Mouse (Mus musculus) mammary gland, adult 2 months (tissue): ENCODE measurements around the gene Cmtr1. TPM values are rescaled to one million over a fixed set of nuclear protein-coding genes. Genes with fewer than 3 reads are reported as not detected.

Experiments used
- polyA plus RNA-seq: library from polyadenylated mRNA; depleted of rRNA; stranded (reverse); fragments of >200 nt; gene quantifications from 2 replicates; pipeline ENCODE4 v1.2.3, GENCODE M21; 2012; ENCODE audit warnings: low replicate concordance; rRNA removed

The Cmtr1 gene
- polyA plus RNA-seq = 23.6 and 42.9 TPM in 2 replicates

GRCm38 (mm10) chr17:29660076-29660761 lies at the start of gene Cmtr1:
Cmtr1 (plus strand) TSS chr17:29660595.

DNA sequence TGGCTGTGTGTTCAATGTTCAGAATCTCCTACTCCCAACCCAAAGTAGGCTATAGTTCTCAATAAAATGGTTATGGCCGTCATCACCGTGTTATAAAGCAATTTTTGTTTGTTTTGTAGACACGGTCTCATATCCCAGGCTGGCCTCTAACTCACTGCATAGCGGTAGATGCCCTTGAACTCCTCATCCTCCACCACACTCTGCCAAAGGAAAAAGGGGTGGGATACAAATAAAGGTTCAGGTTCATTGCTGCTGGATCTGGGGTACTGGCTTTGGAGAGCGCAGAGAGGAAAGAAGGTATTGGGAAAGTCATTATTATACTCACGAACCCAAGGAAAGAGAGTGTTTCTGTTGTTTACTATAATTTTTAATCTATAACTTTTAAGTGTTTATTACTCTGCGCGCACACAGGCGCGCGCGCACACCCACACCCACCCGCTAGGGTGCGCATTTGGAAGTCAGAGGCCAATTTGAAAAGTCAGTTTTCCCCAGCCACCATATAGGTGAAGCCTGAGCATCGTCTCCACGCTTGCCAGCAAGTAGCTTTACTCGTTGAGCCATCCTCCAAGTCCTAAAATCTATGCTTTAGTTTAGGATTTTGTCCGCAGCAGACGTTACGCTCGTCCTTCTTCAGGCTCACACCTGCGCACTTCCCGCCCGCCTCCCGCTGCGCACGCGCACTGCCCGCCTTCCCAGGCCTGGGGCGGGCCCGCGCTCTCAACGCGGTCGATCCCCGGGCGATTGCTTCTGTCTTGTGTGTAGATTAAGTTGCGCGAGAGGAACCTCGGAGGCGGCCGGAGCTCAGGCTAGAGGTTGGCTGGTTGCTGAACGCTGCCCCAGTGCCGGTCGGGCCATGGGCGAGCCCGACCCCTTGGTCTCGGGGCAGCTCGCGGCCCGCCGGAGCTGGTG lies 46.0 kb upstream of the Cmtr1 start, which contains the start of the genes Rnf8 and Gm28043:
Gene Rnf8, plus strand, starts transcription at position 676 of the 909 bp plus-strand sequence.
Gene Gm28043, plus strand, starts transcription at position 762 of the 909 bp plus-strand sequence.

DNA sequence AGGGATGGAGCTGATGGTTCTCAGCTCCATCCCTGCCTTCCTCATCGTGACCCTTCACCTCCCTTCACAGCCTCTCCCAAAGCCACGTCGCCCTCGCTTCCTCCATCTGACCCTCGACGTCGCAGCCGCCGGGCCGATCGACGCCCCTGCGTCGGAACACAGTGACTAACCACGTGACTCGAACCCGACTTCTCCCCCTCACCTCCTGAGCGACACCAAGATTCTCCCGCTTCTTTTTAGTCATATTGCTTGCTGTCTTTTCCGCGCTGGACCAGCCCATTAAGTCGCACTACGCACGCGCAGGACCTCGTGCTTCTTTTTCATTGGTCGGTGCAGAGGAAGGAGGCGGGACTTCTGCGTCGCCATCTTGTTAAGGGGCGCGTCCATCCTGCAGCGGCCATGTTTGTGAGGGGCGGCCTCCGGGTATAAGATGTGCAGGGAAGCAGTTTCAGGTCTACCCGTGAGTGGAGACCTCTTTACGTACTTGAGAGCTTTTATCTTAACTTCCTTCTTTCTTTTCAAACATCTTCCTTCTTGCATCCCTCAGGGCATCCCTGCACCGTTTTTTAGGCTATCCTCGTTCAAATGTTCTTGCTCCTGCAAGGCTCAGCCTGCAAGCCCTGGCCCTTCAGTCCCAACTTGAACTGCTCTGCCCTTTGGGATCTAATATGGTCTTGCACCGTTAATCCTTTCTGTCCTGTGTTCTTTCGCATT lies 56.5 kb downstream of the Cmtr1 start, which contains the start of gene Ccdc167:
Gene Ccdc167, minus strand, starts transcription at position 313 of the 714 bp plus-strand sequence.

Other genes with a start within 250 kb of the Cmtr1 start
- 53.5 and 74.1 TPM in 2 replicates for gene Pim1, start 169.8 kb upstream of the Cmtr1 start, polyA plus RNA-seq
- not detected in 2 replicates for gene Gm17657, start 111.0 kb upstream of the Cmtr1 start, polyA plus RNA-seq
- gene Tbc1d22b, start 110.8 kb upstream of the Cmtr1 start, polyA plus RNA-seq = 17.8 and 21.8 TPM in 2 replicates
- 0.57 TPM in 1 of 2 replicates, not detected in the other for gene Tmem217, start 108.2 kb upstream of the Cmtr1 start, polyA plus RNA-seq
- 18.9 TPM in 2 replicates for gene Rnf8, start 45.8 kb upstream of the Cmtr1 start, polyA plus RNA-seq
- gene Gm28043, start 45.7 kb upstream of the Cmtr1 start, polyA plus RNA-seq = 0.87 and 1.0 TPM in 2 replicates
- 6.7 and 11.4 TPM in 2 replicates for gene Ccdc167, start 56.4 kb downstream of the Cmtr1 start, polyA plus RNA-seq